Mouse (Mus musculus): Measurements from ENCODE around the gene 1600014C23Rik.

DNA sequence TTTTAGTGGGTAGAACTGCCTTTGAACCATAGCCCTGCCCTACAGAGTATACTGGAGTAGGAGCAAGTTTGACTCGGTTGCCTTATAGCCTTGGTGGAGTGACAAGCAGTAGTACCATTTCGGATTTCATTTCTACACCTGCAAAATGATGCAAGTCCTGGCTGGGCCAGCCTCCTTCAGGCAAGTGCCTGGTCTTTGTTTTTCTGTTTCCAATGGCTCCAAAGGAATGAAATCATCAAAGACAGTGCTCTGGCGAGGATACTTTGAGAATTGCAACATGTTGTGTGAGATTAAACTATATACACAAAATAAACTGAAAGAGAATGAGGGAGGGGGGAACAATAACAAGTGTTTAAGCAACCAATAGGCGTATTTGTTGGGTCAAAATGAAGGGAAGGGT is 43.6 kb downstream of the 1600014C23Rik start:
- no peak for TF ChIP-seq POLR2A (IDR thresholded peaks at IDR 0.05; ENCODE audit: insufficient read depth, low read length)
- TF ChIP-seq CTCF (IDR thresholded peaks at IDR 0.05; ENCODE audit: low read depth, low read length) = no peak
- TF ChIP-seq EP300 (IDR thresholded peaks at IDR 0.05; ENCODE audit: insufficient read depth, low read depth, low read length) = no peak

Data from ES-Bruce4 (cell line).